Mouse (Mus musculus) ovary, adult 18-20 months (tissue): ENCODE results near the gene Sh3rf3.

Experiments
- DNase-seq: peaks from one replicate; pipeline ENCODE4 v3.0.0; 2022; ENCODE audit warnings: low spot score, mixed read lengths

Gene Sh3rf3

DNA sequence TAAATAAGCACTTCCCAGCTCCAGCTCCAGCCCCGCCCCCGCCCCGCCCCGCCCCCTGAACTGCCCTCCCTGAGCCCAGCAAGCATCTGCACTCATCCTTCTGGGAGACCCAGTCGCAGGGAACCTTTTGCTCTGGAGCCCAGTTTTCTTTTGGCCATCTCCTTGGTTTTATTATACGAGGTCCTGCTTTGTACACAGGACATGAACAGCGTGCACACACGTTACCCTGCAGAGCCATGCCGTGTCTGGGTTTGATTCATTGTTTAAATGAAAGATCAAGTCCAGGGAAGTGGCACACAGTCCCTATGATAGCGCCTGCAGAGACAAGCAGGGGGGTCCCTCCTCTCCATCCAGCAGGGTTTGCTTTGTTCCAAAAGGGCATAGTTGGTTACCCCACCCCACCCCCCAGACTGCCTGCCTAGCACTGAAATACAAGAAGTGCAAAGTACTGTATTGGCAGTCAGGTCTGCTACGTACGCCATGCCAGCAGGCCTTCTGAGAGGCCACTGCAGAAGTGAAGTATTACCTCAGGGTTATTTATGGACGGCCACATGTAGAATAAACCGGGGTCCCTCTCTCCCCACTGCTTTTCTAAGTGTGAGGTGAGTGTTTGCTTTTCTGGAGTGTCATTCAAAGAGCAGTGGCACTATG lies 41.5 kb downstream of the Sh3rf3 start:
- DNase-seq = no peak

GRCm38 (mm10) chr10:58855199-58855751 lies 42.1 kb downstream of the Sh3rf3 start:
- DNase-seq = no peak

- no peak for DNase-seq
Observed at GRCm38 (mm10) chr10:58855814-58856213, 42.7 kb downstream of the Sh3rf3 start.

DNA sequence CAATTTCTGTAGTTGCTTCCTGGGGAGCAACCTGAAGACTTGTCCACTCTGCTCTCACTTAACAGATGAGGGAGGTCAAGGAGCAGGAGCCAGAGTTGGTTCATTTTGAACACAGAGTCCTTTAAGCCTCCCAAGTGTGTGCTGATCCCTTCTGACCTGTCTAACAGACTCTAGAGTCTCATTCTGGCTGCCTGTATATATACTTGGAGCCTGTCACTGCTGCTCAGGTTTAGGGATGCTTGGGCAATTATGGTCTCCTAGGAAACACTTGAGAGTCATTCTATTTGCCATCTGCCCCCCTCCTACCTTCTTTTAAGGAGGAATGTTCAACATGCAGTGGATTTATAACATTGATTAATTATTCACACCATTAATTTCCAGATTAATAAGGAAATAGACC lies 43.6 kb downstream of the Sh3rf3 start:
- DNase-seq = no peak

GRCm38 (mm10) chr10:58864735-58865134 lies 51.6 kb downstream of the Sh3rf3 start:
- no peak for DNase-seq

GRCm38 (mm10) chr10:58867536-58867935 lies 54.4 kb downstream of the Sh3rf3 start:
- DNase-seq = no peak

DNA sequence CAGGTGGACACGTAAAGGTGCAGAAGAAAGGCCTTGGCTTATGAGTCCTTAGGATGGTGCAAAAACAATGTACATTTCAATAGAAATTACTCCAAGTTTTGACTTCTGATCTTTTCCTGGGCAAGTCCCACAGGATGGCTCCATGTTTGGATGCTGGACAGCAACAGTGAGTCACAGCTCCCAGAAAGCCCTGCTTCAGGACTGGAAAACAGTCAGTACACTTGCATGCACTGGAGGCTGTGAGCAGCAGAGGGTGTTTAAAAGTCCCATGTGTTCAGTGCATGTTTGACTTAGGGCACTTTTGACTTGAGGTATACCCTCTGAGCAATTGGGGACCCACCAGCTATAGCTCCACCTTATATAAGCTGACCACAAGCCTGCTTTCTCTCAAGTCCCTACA lies 56.7 kb downstream of the Sh3rf3 start:
- no peak for DNase-seq

DNA sequence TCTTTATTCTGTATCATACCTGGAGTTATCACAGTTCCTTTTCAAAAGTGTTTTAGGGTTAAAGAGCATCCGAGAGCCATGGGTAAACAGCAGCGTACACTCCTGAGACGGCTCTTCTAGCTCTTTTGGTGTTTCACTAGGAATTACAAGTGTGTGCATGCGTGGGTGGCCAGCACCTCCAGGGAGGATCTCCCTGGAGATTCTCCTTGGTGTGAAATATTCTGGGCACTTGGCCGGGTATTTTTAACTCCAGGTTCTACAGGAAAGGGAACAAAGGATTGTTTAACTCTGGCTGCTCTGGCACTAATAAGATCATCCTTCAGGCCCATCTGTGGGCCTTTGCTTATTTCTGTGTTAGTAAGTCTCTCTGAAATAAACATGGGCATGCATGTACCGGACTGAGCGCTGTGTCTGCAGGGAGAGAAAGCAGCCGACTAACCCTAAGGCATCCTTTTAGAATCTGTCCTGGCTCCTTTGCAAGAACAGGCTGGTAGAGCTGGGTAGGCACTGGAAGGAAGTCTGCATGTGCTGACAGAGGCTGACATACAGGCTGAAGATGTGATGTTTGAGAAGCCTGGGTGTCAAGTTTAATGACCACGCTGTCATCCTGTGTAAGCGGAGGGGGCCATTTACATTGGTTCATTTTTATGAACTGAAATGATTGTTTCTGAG lies 58.1 kb downstream of the Sh3rf3 start:
- DNase-seq = no peak

- no peak for DNase-seq
Observed at GRCm38 (mm10) chr10:58871821-58872577, 58.8 kb downstream of the Sh3rf3 start.

GRCm38 (mm10) chr10:58877835-58878234 lies 64.7 kb downstream of the Sh3rf3 start:
- no peak for DNase-seq

GRCm38 (mm10) chr10:58878636-58879035 lies 65.5 kb downstream of the Sh3rf3 start:
- no peak for DNase-seq

- no peak for DNase-seq
Observed at GRCm38 (mm10) chr10:58882741-58883140, 69.6 kb downstream of the Sh3rf3 start.

DNA sequence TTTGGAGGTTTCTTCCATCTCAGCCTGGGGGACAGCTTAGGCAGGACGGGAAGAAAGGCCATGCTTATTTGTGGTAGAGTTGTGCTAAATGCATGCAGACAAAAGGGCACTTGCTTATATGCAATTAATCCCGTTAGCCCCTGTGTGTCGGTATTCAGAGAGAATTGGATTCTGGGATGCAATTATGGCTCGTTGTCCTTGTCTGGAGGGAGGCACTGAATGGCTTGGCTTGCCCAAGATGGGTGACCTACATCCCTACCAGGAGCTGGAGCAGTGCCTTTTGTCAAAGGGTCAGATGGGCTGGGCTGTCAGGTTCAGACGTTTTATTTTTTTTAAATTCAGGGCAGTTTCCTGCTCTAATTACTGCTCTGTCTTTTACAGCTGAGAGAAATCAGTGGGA lies 72.2 kb downstream of the Sh3rf3 start:
- no peak for DNase-seq

GRCm38 (mm10) chr10:58885816-58886215 lies 72.7 kb downstream of the Sh3rf3 start:
- no peak for DNase-seq

- DNase-seq = no peak
Observed at GRCm38 (mm10) chr10:58890671-58891439, 77.7 kb downstream of the Sh3rf3 start.

DNA sequence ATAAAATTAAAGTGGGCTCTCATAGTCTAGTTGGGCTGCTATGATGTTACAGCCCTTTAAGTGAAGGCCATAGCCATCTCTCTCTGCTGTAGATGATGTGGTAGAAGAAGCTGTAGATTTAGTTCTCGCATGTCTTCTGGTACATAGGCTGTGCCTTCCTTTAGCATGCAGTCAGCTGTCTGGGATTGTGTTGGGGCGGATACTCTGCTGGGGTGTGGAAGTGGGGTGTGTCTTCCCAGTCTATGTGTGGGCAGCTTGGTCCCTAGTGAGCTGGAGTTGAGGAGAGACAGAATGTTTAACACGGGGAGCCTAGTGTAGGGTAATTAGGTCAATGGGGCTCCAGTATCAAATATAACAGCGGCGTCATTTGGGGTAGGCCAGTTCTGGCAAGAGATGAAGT lies 82.3 kb downstream of the Sh3rf3 start:
- no peak for DNase-seq

GRCm38 (mm10) chr10:58897009-58897543 lies 83.9 kb downstream of the Sh3rf3 start:
- no peak for DNase-seq

DNA sequence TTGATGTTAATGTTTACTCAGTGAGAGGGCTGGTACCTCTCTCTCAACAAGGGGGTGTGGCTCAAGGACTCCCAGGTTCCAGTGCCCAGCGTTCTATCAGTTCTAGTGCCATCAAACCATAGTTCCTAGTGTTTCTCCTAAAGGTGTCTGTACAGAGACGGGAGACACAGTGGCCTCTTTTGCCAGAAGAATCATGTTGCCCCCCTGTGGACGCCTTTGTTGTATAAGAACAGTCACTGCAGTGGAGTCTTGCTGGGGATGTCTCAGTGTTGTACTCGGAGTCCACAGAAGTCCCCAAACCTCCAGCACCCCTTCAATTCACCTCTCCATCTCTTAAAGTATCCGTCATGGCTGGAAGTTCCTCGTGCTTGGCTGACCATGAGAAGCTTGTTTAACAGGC lies 92.1 kb downstream of the Sh3rf3 start:
- no peak for DNase-seq

DNA sequence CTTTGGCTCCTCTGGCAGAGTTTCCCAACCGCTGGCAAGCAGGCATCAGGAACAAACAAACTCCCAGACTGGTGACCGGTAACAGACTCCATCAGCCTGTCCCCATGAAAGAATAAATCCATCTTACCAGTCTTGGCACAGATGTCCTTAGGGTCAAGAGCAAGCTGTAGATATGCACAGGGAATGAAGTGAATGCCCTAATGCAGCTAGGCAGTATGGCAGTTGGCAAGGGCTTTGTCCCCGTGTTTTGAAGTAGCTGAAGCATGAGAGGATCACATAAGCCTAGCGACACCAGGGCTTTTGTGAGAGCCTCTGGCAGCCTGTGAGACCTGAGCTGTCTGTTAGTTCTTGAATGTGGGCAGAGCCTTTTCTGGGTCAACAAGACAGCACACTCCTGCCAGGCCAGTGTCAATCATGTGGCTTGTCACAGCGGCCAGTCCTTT lies 93.9 kb downstream of the Sh3rf3 start:
- DNase-seq = no peak

DNA sequence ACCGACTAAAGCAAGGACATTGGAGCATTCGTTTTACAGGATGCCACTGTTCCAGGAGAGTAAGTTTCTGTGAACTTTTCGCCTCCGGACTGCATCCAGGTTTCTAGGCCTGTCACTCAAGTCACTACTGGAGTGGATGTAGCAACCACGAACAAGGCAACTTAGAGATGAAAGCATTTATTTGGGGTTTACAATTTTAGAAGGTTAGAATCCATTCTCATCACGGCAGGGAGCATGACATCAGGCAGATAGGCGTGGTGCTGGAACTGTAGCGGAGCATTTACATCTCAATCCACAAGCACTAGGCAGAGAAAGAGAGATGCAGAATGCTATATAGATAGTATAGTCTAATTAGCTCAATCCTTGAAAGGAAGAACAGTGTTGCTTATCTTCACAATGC lies 95.3 kb downstream of the Sh3rf3 start:
- DNase-seq = no peak

- DNase-seq = no peak
Observed at GRCm38 (mm10) chr10:58915301-58916245, 102.4 kb downstream of the Sh3rf3 start.
